Mouse (Mus musculus) hindbrain, postnatal 0 days (tissue): Measurements from ENCODE around the gene Xpot. TPM values are rescaled to one million over a fixed set of nuclear protein-coding genes. Genes with fewer than 3 reads are reported as not detected.

ENCODE experiments used
- ATAC-seq: fragments of 200-750 bp; cut with Nextera tagmentation; 2 replicates; pipeline ENCODE4 v1.8.0; 2017; ENCODE audit warnings: mild to moderate bottlenecking, moderate TSS enrichment, moderate library complexity
- DNase-seq: peaks from one replicate; pipeline ENCODE4 v3.0.0-alpha.2; 2015; ENCODE audit warnings: low spot score
- H3K27ac ChIP-seq: fragments of 300-500 bp; sonication (generic); 2 replicates; pipeline ENCODE4 v1.5.1; 2014; ENCODE audit warnings: mild to moderate bottlenecking
- H3K27me3 ChIP-seq: fragments of 300-500 bp; sonication (generic); 2 replicates; pipeline ENCODE4 v1.6.1; 2014; ENCODE audit warnings: low read length, mixed read lengths; ENCODE audit not compliant: insufficient read depth
- H3K36me3 ChIP-seq: fragments of 300-500 bp; sonication (generic); 2 replicates; pipeline ENCODE4 v1.6.1; 2014; ENCODE audit warnings: low read length, mixed read lengths; ENCODE audit not compliant: insufficient read depth
- H3K4me1 ChIP-seq: fragments of 300-500 bp; sonication (generic); 2 replicates; pipeline ENCODE4 v1.6.1; 2014; ENCODE audit warnings: antibody characterized with exemption, low read length, mixed read lengths; ENCODE audit not compliant: insufficient read depth
- H3K4me2 ChIP-seq: fragments of 300-500 bp; sonication (generic); 2 replicates; pipeline ENCODE4 v1.6.1; 2014; ENCODE audit warnings: low read depth, mild to moderate bottlenecking, low read length, moderate library complexity, mixed read lengths
- H3K4me3 ChIP-seq: fragments of 300-500 bp; sonication (generic); 2 replicates; pipeline ENCODE4 v1.5.1; 2014; ENCODE audit warnings: low read length
- H3K9ac ChIP-seq: fragments of 300-500 bp; sonication (generic); replicated peaks from 2 replicates; pipeline ENCODE4 v1.6.1; 2014; ENCODE audit warnings: mild to moderate bottlenecking, low read length, moderate library complexity, mixed read lengths
- H3K9me3 ChIP-seq: fragments of 300-500 bp; sonication (generic); 2 replicates; pipeline ENCODE4 v1.6.1; 2016; ENCODE audit warnings: low read length, mixed read lengths
- CTCF ChIP-seq: IDR thresholded peaks from 2 replicates; pipeline ENCODE4 v1.5.1; 2016; ENCODE audit warnings: antibody characterized with exemption, control low read depth, low read depth
- WGBS: fragments of 180-500 bp; shearing (Covaris S2); extraction: QIAGEN DNeasy Blood & Tissue Kit; methylation state at CpG from one replicate; pipeline ENCODE4 v1.1.7; 2014; 5-methylcytosine and 5-hydroxymethylcytosine counted together
- polyA plus RNA-seq: library from polyadenylated mRNA; unstranded; fragments of >200 nt; fragmentation: Nextera tagmentation; extraction: Ambion mirVana; gene quantifications from 2 replicates; pipeline ENCODE4 v1.2.1, GENCODE M21; 2015
- total RNA-seq: library from RNA; depleted of rRNA; stranded (reverse); fragments of >200 nt; gene quantifications from 2 replicates; pipeline ENCODE4 v1.2.3, GENCODE M21; 2014

The Xpot gene
- total and polyA plus RNA-seq, 2 experiments from 2014 or later, result 24.0 to 132 TPM

DNA sequence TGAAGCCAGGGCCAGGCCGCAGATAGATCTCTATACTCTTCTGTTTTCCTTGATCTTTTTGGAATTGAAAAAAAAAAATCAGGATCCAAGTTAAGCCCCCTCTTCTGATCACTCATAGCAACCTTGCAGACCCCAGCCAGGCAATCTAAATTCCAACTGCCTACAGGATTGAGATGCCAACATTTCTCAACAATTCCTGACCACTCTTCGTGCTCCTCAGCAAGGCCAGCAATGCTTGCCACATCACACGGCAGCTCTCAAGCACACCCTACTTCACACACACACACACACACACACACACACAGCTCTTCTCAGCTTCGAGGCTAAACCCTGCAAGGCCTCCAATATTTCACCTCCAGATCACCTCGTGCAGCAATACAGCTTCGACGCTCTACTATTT lies 2.5 kb downstream of the Xpot start:
- H3K27ac ChIP-seq, result no peak overlapping the region
- H3K4me1 ChIP-seq, result 0 out of 2 replicates have a peak, but pooled peaks cover 4% of the 10 kb centered on the region
- H3K27me3 ChIP-seq, result no peaks in the 10 kb centered on the region
- no peak for TF ChIP-seq CTCF
- DNase-seq (no peak), ATAC-seq (no peak)
- H3K9ac ChIP-seq, result no peak overlapping the region
- H3K9me3 ChIP-seq, result no peaks in the 10 kb centered on the region
- 0 out of 2 replicates have a peak, but pooled peaks cover 5% of the 10 kb centered on the region for H3K36me3 ChIP-seq
- H3K4me2 ChIP-seq, result no peak overlapping the region
- no peak overlapping the region for H3K4me3 ChIP-seq
- 84% methylated on average over 7 of the region's 7 CpGs for WGBS

DNA sequence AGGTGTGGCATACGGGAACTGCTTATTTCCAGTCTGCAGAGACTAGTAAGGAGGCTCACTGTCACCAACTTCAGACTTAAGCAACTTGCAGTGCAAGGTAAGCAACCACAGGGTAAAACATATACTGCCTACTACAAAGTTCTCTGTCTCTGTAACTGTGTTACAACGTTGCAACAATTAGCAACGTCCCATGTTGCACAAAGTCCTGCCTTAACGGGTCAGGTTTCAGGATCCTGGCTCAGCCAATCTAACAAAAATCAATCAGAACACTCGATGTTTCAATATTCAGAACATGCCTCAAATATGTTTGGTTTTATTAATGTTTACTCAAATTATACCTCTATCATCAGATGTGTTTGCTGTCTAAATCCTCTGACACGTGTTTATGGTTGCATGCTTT lies 3.7 kb downstream of the Xpot start:
- DNase-seq (no peak), ATAC-seq (no peak)
- Histone ChIP-seq H3K27me3 (no peaks in the 10 kb centered on the region), H3K9me3 (no peaks in the 10 kb centered on the region), H3K36me3 (peaks cover 15% of the 10 kb centered on the region; the same call in 1 of the 2 replicates), H3K4me1 (0 out of 2 replicates have a peak, but pooled peaks cover 4% of the 10 kb centered on the region), H3K4me2 (no peak overlapping the region), H3K27ac (no peak overlapping the region), H3K4me3 (no peak overlapping the region), H3K9ac (no peak overlapping the region)
- no peak for TF ChIP-seq CTCF
- WGBS, result 90% methylated on average over 6 of the region's 6 CpGs

DNA sequence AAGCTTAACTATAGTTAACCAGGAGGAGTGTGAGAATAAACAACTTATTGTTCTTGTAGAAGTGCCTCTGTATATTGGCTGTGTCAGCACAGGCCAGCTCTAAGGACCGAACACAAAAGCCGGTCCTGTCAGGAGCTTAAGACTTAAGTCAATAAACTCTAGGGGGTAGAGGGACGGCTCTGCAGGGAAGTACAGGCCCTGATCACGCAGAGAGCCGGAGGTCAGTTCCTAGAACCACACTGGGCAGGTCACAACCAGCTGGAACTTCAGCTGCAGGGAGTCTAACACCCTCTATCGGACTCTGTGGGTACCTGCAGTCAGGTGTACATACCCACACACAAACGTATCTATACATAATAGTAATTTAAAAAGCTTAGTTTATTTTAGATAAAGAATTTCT lies 10.2 kb downstream of the Xpot start:
- WGBS, result 50% methylated on average over 7 of the region's 7 CpGs
- Histone ChIP-seq H3K27me3 (no peaks in the 10 kb centered on the region), H3K4me2 (no peak overlapping the region), H3K27ac (no peak overlapping the region), H3K9ac (no peak overlapping the region), H3K4me3 (no peak overlapping the region), H3K9me3 (no peaks in the 10 kb centered on the region), H3K4me1 (no peaks in the 10 kb centered on the region), H3K36me3 (peaks cover 55% of the 10 kb centered on the region)
- ATAC-seq (no peak), DNase-seq (no peak)
- no peak for TF ChIP-seq CTCF

DNA sequence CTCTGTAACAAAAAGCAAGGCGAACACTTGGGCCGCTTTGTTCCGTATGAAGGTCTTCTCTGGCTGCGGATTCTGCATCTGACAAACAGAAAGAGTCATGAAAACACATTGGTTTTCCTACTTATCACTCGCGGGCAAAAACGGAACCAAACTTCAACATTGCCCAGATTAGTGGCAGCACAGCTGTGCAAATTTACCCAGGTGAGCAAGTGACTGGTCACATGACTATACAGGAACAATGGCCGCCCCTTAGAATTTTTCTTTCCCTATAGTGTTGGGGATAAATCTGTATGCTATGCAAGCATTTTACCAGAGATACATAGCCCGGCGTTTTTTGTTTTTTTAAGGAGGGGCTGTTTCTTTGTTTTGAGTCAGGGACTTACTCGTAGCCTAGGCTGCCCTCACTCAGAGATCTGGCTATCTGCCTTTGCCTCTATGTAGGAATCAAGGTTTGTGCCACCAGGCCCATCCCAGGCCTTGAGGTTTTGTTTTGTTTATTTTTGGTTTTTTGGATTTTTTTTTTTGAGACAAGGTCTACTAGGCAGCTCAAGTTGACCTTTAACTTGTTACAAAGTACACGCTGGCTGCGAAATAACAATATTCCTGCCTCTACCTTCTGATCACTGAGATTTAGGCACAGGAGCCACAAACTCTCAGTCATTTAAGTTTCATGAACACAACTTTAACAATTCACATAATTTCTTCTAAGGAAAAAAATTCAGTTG lies 10.8 kb downstream of the Xpot start:
- WGBS, result 95% methylated on average over 13 of the region's 13 CpGs
- ATAC-seq, result no peak
- H3K4me3 ChIP-seq, result no peak overlapping the region
- H3K4me2 ChIP-seq, result no peak overlapping the region
- H3K27ac ChIP-seq, result no peak overlapping the region
- no peaks in the 10 kb centered on the region for H3K27me3 ChIP-seq
- DNase-seq, result no peak
- H3K4me1 ChIP-seq, result no peaks in the 10 kb centered on the region
- no peak for TF ChIP-seq CTCF
- peaks cover 61% of the 10 kb centered on the region for H3K36me3 ChIP-seq
- H3K9me3 ChIP-seq, result no peaks in the 10 kb centered on the region
- H3K9ac ChIP-seq, result no peak overlapping the region

DNA sequence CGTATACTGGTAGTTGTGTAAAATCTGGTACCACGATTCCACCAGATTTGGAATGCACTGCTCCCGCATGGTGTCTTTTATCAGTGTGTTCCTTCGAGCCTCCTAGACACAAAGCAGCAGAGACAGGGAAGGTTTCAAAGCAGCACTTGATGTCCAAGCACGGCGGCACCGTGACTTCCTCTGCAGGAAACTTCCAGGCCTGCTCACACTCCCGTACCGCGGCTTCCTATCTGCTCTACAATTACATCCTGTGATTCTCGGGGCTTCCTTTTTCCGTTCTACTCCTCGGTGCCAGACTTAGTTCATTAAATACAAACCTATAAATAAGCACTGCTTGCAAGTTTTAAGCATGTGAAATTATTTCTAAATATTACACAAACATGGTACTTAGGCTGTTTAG lies 12.6 kb downstream of the Xpot start:
- 90% methylated on average over 13 of the region's 13 CpGs for WGBS
- DNase-seq (no peak), ATAC-seq (no peak)
- no peak overlapping the region for H3K9ac ChIP-seq
- no peaks in the 10 kb centered on the region for H3K27me3 ChIP-seq
- H3K36me3 ChIP-seq, result peaks cover 71% of the 10 kb centered on the region
- no peaks in the 10 kb centered on the region for H3K4me1 ChIP-seq
- no peak for TF ChIP-seq CTCF
- no peaks in the 10 kb centered on the region for H3K9me3 ChIP-seq
- no peak overlapping the region for H3K27ac ChIP-seq
- H3K4me3 ChIP-seq, result no peak overlapping the region
- no peak overlapping the region for H3K4me2 ChIP-seq

DNA sequence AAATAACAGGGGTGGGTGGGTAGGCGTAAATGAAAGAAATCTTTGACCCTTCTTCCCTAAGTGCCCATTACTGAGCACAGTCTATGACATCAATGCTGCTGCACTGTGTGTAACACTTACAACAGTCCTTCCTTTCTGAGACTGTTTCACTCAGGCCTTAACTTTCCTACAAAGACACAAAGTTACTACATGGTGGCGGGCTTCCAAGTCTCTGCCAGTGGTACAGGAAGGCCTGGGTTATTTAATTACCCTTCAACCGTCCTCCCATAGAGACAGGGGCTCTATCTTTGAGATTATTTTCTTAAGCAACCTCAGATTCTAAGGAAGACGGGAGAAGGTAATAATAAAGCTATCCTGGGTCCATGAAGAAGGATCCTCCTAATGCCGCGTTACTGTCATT lies 13.7 kb downstream of the Xpot start:
- no peak for DNase-seq
- H3K27ac ChIP-seq, result no peak overlapping the region
- H3K4me2 ChIP-seq, result no peak overlapping the region
- no peaks in the 10 kb centered on the region for H3K4me1 ChIP-seq
- peaks cover 70% of the 10 kb centered on the region for H3K36me3 ChIP-seq
- no peak for TF ChIP-seq CTCF
- no peak for ATAC-seq
- no peaks in the 10 kb centered on the region for H3K27me3 ChIP-seq
- no peak overlapping the region for H3K9ac ChIP-seq
- no peak overlapping the region for H3K4me3 ChIP-seq
- 89% methylated on average over 6 of the region's 6 CpGs for WGBS
- no peaks in the 10 kb centered on the region for H3K9me3 ChIP-seq

DNA sequence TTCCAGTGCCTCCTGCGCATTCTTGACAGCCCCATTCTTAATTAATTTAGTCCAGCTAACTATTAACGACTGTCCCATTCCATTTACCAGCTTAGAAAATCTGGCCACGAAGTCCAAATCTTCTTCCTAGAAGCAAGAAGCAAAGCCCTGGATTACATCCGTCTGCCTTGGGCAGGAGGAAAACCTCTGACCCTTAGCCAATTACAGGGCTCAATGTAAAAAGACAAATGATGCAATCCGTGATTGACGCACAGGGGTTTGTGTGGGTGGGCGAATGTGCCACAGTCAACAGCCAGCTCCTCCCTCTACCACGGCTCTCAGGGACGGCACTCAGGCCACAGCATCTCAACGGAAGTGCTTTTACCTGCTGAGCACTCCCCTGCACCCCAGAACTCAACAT lies 14.5 kb downstream of the Xpot start:
- WGBS, result 74% methylated on average over 9 of the region's 10 CpGs
- Histone ChIP-seq H3K4me2 (no peak overlapping the region), H3K9me3 (no peaks in the 10 kb centered on the region), H3K36me3 (peaks cover 70% of the 10 kb centered on the region), H3K27ac (no peak overlapping the region), H3K27me3 (no peaks in the 10 kb centered on the region), H3K4me3 (no peak overlapping the region), H3K4me1 (no peaks in the 10 kb centered on the region), H3K9ac (no peak overlapping the region)
- TF ChIP-seq CTCF, result no peak
- no peak for DNase-seq
- no peak for ATAC-seq
